Mouse (Mus musculus): ENCODE data around the gene Tmem251. TPM values are rescaled to one million over a fixed set of nuclear protein-coding genes. Genes with fewer than 3 reads are reported as not detected.
A peak's percentile ranks its signal among the peaks of the same experiment; 100 is the strongest.

Gene Tmem251
- polyA plus RNA-seq, 1 experiment from 2014 or later = 10.9 TPM

DNA sequence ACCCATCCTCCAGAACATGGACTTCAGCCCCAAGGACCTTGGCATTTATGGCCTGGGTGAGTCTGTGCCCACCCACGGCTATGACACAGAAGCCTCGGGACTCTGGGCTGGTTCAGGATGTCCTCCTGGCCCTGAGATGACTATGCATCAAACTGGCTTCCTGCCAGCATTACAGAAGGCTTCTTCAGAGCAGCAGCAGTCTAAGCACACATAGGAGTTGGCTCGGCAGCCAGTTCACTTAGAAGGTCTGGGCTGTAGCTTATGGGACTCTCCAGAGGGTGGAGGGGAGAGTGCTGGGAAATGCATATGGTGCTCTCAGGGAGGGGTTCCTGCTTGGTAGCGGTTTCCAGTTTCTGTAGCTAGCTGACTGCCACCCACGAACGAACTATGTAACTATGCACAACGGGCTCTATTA lies 17.8 kb upstream of the Tmem251 start:
- no peaks in the 10 kb centered on the region for H3K27me3 ChIP-seq (ENCODE audit: control insufficient read depth, insufficient read depth, low read length)
- H3K27ac ChIP-seq (replicated peaks) = no peak overlapping the region
- no peak overlapping the region for H3K9ac ChIP-seq (ENCODE audit: low read length)
- no peaks in the 10 kb centered on the region for H3K9me3 ChIP-seq (ENCODE audit: control insufficient read depth, low read length)
- H3K4me1 ChIP-seq (replicated peaks; ENCODE audit: control insufficient read depth, insufficient read depth) = no peaks in the 10 kb centered on the region; the same call in 1 of the 2 replicates
- no peak for DNase-seq (ENCODE audit: low spot score)
- 47% methylated on average over 7 of the region's 7 CpGs for WGBS
- H3K4me2 ChIP-seq (replicated peaks; ENCODE audit: low read depth) = no peak overlapping the region
- TF ChIP-seq EP300 (optimal IDR thresholded peaks at IDR 0.05) (no peak), CTCF (IDR thresholded peaks at IDR 0.05; ENCODE audit: low read depth) (no peak)
- H3K4me3 ChIP-seq (ENCODE audit: low read depth, low read length) = no peak overlapping the region
- no peak for ATAC-seq (ENCODE audit: low FRiP score, low TSS enrichment)
- H3K36me3 ChIP-seq (ENCODE audit: control insufficient read depth, insufficient read depth, low read length) = no peaks in the 10 kb centered on the region

DNA sequence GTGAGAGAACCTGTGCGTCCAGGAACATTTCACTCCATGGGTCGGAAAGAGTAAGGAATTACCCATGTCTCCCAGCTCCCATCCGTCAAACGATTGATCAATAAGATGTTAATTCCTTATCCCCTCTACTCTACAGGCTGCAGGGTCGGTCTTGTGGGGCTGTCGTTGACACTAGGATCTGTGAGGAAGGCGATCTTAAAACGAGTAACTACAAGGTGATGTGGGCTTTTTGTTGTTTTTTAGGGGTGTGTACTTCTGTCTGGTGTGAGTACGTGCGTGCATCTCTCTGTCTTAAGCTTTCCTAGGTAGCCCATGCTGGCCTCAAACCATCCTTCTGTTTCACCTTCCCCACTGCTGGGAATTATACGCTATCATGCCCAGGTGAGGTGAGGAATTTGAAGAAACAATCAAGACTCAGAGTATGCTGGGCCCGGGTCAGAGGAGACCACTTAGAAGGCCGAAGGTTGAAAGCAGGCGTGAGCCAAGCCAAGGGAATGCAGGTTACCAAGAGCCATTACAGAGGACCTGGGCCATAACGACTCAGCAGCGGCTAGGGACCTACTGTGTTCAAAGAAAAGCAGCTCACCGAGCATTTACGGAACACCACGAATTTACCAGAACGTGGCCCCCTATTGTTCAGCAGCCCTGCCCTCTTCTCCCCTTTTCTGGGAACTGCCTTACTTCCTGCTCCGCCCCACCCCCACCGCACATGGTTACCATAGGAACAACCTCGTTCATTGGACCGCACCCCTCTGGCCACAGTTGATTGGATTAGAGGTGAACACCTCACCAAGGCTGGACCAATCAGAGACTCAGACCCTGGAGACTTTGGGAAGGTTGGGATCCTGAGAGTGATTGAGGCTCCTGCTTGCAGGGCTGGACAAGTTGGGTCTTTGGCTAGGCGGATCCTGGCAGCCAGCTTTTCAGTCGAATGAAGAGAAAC lies 13.4 kb upstream of the Tmem251 start:
- Histone ChIP-seq H3K9ac (ENCODE audit: low read length) (no peak overlapping the region), H3K4me1 (replicated peaks; ENCODE audit: control insufficient read depth, insufficient read depth) (peaks cover 2% of the 10 kb centered on the region; the same call in 1 of the 2 replicates), H3K4me3 (ENCODE audit: low read depth, low read length) (no peak overlapping the region), H3K27ac (replicated peaks) (peak overlapping the region; percentile 84), H3K36me3 (ENCODE audit: control insufficient read depth, insufficient read depth, low read length) (no peaks in the 10 kb centered on the region), H3K4me2 (replicated peaks; ENCODE audit: low read depth) (peak overlapping the region; percentile 15; the same call in 1 of the 2 replicates), H3K27me3 (ENCODE audit: control insufficient read depth, insufficient read depth, low read length) (no peaks in the 10 kb centered on the region), H3K9me3 (ENCODE audit: control insufficient read depth, low read length) (no peaks in the 10 kb centered on the region)
- DNase-seq (ENCODE audit: low spot score) = peak; percentile 91
- ATAC-seq (ENCODE audit: low FRiP score, low TSS enrichment) = peak; percentile 96
- 36% methylated on average over 26 of the region's 26 CpGs for WGBS
- TF ChIP-seq EP300 (optimal IDR thresholded peaks at IDR 0.05) = no peak
- TF ChIP-seq CTCF (IDR thresholded peaks at IDR 0.05; ENCODE audit: low read depth) = no peak

- peak; percentile 0 for ATAC-seq (ENCODE audit: low FRiP score, low TSS enrichment)
- Histone ChIP-seq H3K27ac (replicated peaks) (peak overlapping the region; percentile 84), H3K9me3 (ENCODE audit: control insufficient read depth, low read length) (no peaks in the 10 kb centered on the region), H3K36me3 (ENCODE audit: control insufficient read depth, insufficient read depth, low read length) (no peaks in the 10 kb centered on the region), H3K9ac (ENCODE audit: low read length) (no peak overlapping the region), H3K27me3 (ENCODE audit: control insufficient read depth, insufficient read depth, low read length) (no peaks in the 10 kb centered on the region), H3K4me2 (replicated peaks; ENCODE audit: low read depth) (peak overlapping the region; percentile 15; the same call in 1 of the 2 replicates), H3K4me1 (replicated peaks; ENCODE audit: control insufficient read depth, insufficient read depth) (peaks cover 2% of the 10 kb centered on the region; the same call in 1 of the 2 replicates), H3K4me3 (ENCODE audit: low read depth, low read length) (no peak overlapping the region)
- TF ChIP-seq CTCF (IDR thresholded peaks at IDR 0.05; ENCODE audit: low read depth) (no peak), EP300 (optimal IDR thresholded peaks at IDR 0.05) (no peak)
- WGBS = 22% methylated on average over 16 of the region's 16 CpGs
- peak; percentile 30 for DNase-seq (ENCODE audit: low spot score)
These were observed 12.6 kb upstream of the Tmem251 start for GRCm38 (mm10) chr12:102730798-102731619.

- Histone ChIP-seq H3K4me3 (ENCODE audit: low read depth, low read length) (no peak overlapping the region), H3K9ac (ENCODE audit: low read length) (no peak overlapping the region), H3K27me3 (ENCODE audit: control insufficient read depth, insufficient read depth, low read length) (no peaks in the 10 kb centered on the region), H3K4me1 (replicated peaks; ENCODE audit: control insufficient read depth, insufficient read depth) (peaks cover 2% of the 10 kb centered on the region; the same call in 1 of the 2 replicates), H3K27ac (replicated peaks) (no peak overlapping the region), H3K9me3 (ENCODE audit: control insufficient read depth, low read length) (no peaks in the 10 kb centered on the region), H3K36me3 (ENCODE audit: control insufficient read depth, insufficient read depth, low read length) (no peaks in the 10 kb centered on the region), H3K4me2 (replicated peaks; ENCODE audit: low read depth) (no peak overlapping the region)
- TF ChIP-seq EP300 (optimal IDR thresholded peaks at IDR 0.05) (no peak), CTCF (IDR thresholded peaks at IDR 0.05; ENCODE audit: low read depth) (peak; percentile 80)
- 6% methylated on average over 4 of the region's 5 CpGs for WGBS
- DNase-seq (ENCODE audit: low spot score) = peak; percentile 79
- no peak for ATAC-seq (ENCODE audit: low FRiP score, low TSS enrichment)
These were observed 10.2 kb upstream of the Tmem251 start for GRCm38 (mm10) chr12:102733381-102733780.

DNA sequence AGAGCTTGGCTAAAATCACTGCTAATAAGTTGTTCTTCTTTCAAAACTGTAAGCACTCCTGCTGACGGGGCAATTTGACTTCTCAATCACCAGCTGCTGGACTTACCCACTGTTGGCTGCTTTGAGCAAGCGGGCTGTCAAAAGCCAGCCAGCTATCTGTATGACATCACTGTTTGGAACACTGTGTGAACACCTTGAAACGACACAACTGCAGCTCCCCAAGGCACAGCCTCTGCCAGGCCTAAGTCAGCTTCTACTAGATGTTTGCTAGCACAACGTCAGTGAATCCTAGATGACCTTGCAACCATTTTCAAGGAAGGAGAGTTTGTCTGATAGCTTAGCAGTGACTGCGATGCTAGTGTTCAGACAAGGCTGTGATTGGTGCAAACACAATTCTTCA lies 4.5 kb upstream of the Tmem251 start:
- Histone ChIP-seq H3K9ac (ENCODE audit: low read length) (no peak overlapping the region), H3K4me2 (replicated peaks; ENCODE audit: low read depth) (no peak overlapping the region), H3K9me3 (ENCODE audit: control insufficient read depth, low read length) (no peaks in the 10 kb centered on the region), H3K27me3 (ENCODE audit: control insufficient read depth, insufficient read depth, low read length) (no peaks in the 10 kb centered on the region), H3K4me1 (replicated peaks; ENCODE audit: control insufficient read depth, insufficient read depth) (0 out of 2 replicates have a peak, but pooled peaks cover 3% of the 10 kb centered on the region), H3K27ac (replicated peaks) (no peak overlapping the region), H3K36me3 (ENCODE audit: control insufficient read depth, insufficient read depth, low read length) (no peaks in the 10 kb centered on the region), H3K4me3 (ENCODE audit: low read depth, low read length) (no peak overlapping the region)
- TF ChIP-seq CTCF (IDR thresholded peaks at IDR 0.05; ENCODE audit: low read depth) (no peak), EP300 (optimal IDR thresholded peaks at IDR 0.05) (no peak)
- ATAC-seq (ENCODE audit: low FRiP score, low TSS enrichment) (no peak), DNase-seq (ENCODE audit: low spot score) (no peak)
- WGBS = 62% methylated on average over 5 of the region's 5 CpGs
